Mouse (Mus musculus) limb, embryonic 12.5 days (tissue): Measurements from ENCODE around the gene Trpc7. TPM values are rescaled to one million over a fixed set of nuclear protein-coding genes. Genes with fewer than 3 reads are reported as not detected.

Experiments used
- ATAC-seq: fragments of 200-750 bp; cut with Nextera tagmentation; 2 replicates; pipeline ENCODE4 v1.8.0; 2017; ENCODE audit warnings: low read depth, moderate TSS enrichment; ENCODE audit not compliant: insufficient number of reproducible peaks, insufficient read depth, low FRiP score, low TSS enrichment
- H3K27ac ChIP-seq: fragments of 300-500 bp; sonication (generic); 2 replicates; pipeline ENCODE4 v1.5.1; 2016; ENCODE audit warnings: mild to moderate bottlenecking, moderate library complexity
- H3K27me3 ChIP-seq: fragments of 300-500 bp; sonication (generic); 2 replicates; pipeline ENCODE4 v1.6.1; 2016; ENCODE audit warnings: mild to moderate bottlenecking, moderate library complexity
- H3K36me3 ChIP-seq: fragments of 300-500 bp; sonication (generic); 2 replicates; pipeline ENCODE4 v1.6.1; 2016; ENCODE audit warnings: mild to moderate bottlenecking, moderate library complexity
- H3K4me1 ChIP-seq: fragments of 300-500 bp; sonication (generic); replicated peaks from 2 replicates; pipeline ENCODE4 v1.6.1; 2016
- H3K4me2 ChIP-seq: fragments of 300-500 bp; sonication (generic); 2 replicates; pipeline ENCODE4 v1.6.1; 2016; ENCODE audit warnings: mild to moderate bottlenecking, moderate library complexity
- H3K4me3 ChIP-seq: fragments of 300-500 bp; sonication (generic); replicated peaks from 2 replicates; pipeline ENCODE4 v1.5.1; 2016; ENCODE audit warnings: mild to moderate bottlenecking
- H3K9ac ChIP-seq: fragments of 300-500 bp; sonication (generic); replicated peaks from 2 replicates; pipeline ENCODE4 v1.6.1; 2016; ENCODE audit warnings: mild to moderate bottlenecking, moderate library complexity
- H3K9me3 ChIP-seq: fragments of 300-500 bp; sonication (generic); 2 replicates; pipeline ENCODE4 v1.6.1; 2016; ENCODE audit warnings: mild to moderate bottlenecking, moderate library complexity
- WGBS: fragments of 180-500 bp; shearing (Covaris S2); methylation state at CpG from one replicate; pipeline ENCODE4 v1.1.7; 2016; 5-methylcytosine and 5-hydroxymethylcytosine counted together
- polyA plus RNA-seq: library from polyadenylated mRNA; unstranded; fragments of >200 nt; fragmentation: Nextera tagmentation; extraction: Ambion mirVana; gene quantifications from 2 replicates; pipeline ENCODE4 v1.2.1, GENCODE M21; 2016

Gene Trpc7
- polyA plus RNA-seq, 1 experiment from 2014 or later: not detected

DNA sequence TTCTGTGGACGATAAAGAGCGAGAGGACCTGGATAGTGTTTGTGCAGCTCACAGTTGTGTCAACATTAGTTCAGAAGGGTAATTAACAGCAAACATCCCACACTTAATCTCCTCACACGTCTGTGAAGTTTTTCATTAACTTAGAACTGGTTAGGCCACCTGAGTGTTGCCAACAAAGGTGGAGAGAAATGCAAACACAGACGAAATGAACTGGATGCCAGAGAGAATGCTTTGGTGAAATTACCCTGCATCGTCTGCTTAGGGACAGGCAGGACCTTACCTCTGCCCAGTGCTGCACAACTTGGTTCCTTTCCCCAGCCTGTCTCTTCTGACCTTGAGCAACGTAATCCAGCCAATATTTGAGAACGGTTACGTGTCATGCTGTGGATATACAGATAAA lies 148.2 kb downstream of the Trpc7 start:
- no peak overlapping the region for H3K27ac ChIP-seq
- WGBS: 66% methylated on average over 8 of the region's 8 CpGs
- no peak overlapping the region for H3K9ac ChIP-seq
- H3K4me3 ChIP-seq: no peak overlapping the region
- peaks cover 31% of the 10 kb centered on the region for H3K27me3 ChIP-seq
- H3K9me3 ChIP-seq: no peaks in the 10 kb centered on the region
- peaks cover 8% of the 10 kb centered on the region for H3K36me3 ChIP-seq
- no peak overlapping the region for H3K4me2 ChIP-seq
- no peak for ATAC-seq
- H3K4me1 ChIP-seq: peaks cover 8% of the 10 kb centered on the region; the same call in 1 of the 2 replicates

DNA sequence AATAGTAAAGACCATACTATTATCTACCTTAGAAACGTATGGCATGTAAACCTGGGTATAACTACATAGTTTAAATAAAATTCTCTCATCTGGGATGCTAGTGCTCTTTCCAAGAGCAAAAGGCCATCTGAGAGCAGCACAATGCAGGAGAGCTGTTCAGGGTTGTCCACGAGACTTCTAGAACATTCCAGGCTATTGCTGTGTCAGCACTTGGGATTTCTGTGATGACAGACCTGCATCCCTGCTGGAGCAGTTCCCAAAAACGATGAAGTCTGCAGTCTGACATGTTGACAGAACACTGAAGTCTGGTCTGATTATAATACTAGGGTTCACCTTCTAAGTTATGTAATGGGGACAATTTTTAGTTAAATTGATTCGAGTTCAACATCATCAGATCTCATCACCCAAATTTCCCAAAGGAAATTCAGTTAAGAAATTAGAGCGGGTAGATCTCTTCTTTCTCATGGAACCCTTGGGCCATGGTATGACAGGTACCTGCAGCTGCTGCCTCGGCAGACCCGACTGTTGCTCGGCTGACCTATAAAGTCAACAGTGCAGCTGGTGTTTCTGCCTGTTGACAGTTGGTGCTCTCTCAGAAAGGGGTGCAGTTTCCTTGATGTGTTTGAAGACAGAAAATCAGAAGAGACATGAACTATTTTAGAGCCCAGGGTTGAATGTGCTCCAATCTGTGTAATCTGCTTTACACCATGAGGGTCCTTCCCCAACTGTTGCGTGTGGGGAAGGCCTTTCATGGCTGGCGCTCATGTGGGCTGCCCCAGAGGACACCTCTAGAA lies 148.9 kb downstream of the Trpc7 start:
- Histone ChIP-seq H3K4me3 (no peak overlapping the region), H3K9me3 (no peaks in the 10 kb centered on the region), H3K27ac (no peak overlapping the region), H3K4me1 (peaks cover 2% of the 10 kb centered on the region; the same call in 1 of the 2 replicates), H3K27me3 (peaks cover 24% of the 10 kb centered on the region), H3K9ac (no peak overlapping the region), H3K36me3 (peaks cover 14% of the 10 kb centered on the region), H3K4me2 (no peak overlapping the region)
- no peak for ATAC-seq
- WGBS: 71% methylated on average over 10 of the region's 10 CpGs

DNA sequence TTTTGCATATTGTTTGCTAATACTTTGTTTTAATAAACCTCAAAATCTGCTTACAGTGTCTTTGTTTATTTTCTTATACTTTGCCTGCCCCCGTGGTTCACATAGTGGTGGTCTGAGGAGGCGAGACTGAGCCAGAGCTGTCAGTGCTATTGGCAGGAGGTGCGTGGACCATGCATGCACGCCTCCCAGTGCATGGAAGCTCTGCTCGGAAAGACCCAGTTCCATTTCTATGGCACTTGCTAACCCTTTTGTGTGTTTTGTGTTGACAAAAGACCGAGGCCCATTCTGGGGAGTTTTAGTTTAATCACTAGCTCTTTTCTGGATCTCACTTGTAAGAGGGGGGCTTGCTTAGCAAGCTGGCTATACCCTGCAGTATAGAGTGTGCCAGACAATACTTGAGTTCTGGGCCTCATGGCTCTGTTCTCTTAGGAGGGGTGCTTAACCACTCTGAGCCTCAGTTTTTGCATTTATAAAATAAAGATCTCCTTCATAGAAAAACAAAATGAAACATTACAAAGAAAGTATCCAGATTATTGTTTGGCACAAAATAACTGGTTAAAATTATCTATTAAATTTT lies 153.4 kb downstream of the Trpc7 start:
- Histone ChIP-seq H3K9me3 (no peaks in the 10 kb centered on the region), H3K4me2 (no peak overlapping the region), H3K36me3 (peaks cover 57% of the 10 kb centered on the region), H3K27ac (no peak overlapping the region), H3K4me3 (no peak overlapping the region), H3K27me3 (no peaks in the 10 kb centered on the region), H3K9ac (no peak overlapping the region), H3K4me1 (no peaks in the 10 kb centered on the region)
- ATAC-seq: no peak
- WGBS: 86% methylated on average over 6 of the region's 6 CpGs

DNA sequence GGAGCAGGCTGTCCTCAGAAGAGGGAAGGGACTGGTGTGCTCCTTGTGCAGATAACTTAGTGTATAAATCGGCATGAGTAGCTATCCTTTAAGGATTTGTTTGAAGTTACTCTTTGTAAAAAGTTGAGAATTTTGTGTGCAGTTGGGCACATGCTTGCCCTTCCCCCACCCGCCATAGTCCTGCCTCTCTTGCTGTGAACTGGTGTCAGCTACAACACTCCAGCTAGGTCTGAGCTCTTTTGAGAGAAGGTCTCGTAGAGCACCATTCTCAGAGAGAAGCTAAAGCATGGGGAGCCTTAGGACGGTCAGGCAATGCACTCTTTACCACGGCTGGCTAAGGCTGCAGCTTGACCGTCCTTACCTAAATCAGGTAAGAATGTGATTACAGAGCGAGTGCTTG lies 154.1 kb downstream of the Trpc7 start:
- no peaks in the 10 kb centered on the region for H3K9me3 ChIP-seq
- H3K4me3 ChIP-seq: no peak overlapping the region
- H3K4me1 ChIP-seq: no peaks in the 10 kb centered on the region
- no peaks in the 10 kb centered on the region for H3K27me3 ChIP-seq
- no peak overlapping the region for H3K27ac ChIP-seq
- 87% methylated on average over 7 of the region's 7 CpGs for WGBS
- peaks cover 64% of the 10 kb centered on the region for H3K36me3 ChIP-seq
- H3K9ac ChIP-seq: no peak overlapping the region
- no peak overlapping the region for H3K4me2 ChIP-seq
- ATAC-seq: no peak

DNA sequence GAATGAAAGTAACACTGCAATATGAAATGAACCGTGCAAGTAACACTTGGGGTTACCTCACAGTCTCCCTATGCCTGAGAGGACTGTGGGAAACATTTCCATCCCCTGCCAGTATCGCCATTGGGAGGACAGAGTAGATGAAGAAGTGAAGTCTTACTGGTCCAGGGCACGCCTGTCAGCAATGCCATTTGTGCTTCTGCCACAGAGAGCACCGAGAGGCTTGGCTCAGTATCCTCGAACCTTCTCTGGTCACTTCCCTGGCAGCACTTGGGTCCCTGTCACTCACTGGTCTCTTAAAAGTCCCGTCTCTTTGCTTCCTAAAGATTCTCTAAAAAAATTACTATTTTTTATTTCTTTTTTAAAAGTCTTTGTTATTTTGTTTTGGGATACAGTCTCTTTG lies 155.3 kb downstream of the Trpc7 start:
- H3K36me3 ChIP-seq: peaks cover 75% of the 10 kb centered on the region
- no peak overlapping the region for H3K9ac ChIP-seq
- WGBS: 82% methylated on average over 6 of the region's 6 CpGs
- H3K4me3 ChIP-seq: no peak overlapping the region
- H3K27ac ChIP-seq: no peak overlapping the region
- no peaks in the 10 kb centered on the region for H3K27me3 ChIP-seq
- H3K4me2 ChIP-seq: no peak overlapping the region
- ATAC-seq: no peak
- no peaks in the 10 kb centered on the region for H3K9me3 ChIP-seq
- no peaks in the 10 kb centered on the region for H3K4me1 ChIP-seq

DNA sequence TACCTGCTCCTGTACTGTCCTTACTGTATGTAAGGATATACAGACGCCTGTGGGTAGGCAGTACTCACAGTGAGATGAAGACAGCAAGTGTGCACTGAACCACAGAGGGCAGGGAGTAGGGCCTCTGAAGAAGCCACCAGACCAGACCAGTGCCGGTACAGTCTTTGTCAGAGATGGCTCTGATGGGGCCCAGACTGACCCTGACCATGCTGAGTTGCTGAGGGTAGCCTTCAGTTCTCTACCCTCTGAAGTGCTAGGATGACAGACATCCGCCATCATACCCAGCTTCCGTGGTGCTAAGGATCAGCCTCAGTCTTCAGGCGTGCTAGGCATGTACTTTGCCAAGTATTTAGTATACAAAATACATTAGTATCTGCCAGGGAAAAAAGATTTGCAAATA lies 156.2 kb downstream of the Trpc7 start:
- peaks cover 83% of the 10 kb centered on the region for H3K36me3 ChIP-seq
- 93% methylated on average over 5 of the region's 5 CpGs for WGBS
- no peak for ATAC-seq

DNA sequence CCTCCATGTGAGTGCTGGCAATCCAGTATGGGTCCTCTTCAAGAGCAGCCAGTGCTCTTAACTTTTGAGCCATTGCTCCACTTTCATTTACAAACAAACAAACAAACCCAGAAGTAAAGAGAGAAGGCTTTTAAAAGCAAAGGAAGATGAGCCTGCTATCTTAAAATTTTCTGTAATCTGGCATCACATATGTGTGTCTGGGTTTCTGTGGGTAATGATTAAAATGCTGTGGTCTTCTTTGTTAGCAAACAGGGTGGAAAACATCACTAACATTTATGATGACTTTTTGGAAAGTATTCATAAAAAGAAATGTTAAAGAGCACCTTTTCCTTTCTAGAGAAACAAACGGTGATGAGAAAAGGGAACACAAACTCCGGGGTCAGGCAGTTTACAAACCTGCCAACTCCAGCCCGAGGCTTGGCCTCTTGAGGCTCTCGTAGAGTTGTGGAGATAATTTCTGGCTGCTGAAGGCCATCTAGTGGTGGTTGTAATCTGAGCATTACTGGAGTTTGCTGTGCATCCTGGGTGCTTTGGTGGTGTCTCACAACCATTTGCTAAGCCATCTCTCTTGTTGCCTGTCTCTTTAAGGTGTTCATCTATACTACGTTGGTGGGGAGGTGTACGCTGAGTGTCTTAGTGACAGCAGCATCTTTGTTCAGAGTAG lies 160.4 kb downstream of the Trpc7 start:
- 66% methylated on average over 6 of the region's 6 CpGs for WGBS
- H3K27ac ChIP-seq: no peak overlapping the region
- H3K4me2 ChIP-seq: no peak overlapping the region
- peaks cover 95% of the 10 kb centered on the region for H3K36me3 ChIP-seq
- H3K9me3 ChIP-seq: no peaks in the 10 kb centered on the region
- no peaks in the 10 kb centered on the region for H3K4me1 ChIP-seq
- H3K9ac ChIP-seq: no peak overlapping the region
- no peak overlapping the region for H3K4me3 ChIP-seq
- no peak for ATAC-seq
- H3K27me3 ChIP-seq: no peaks in the 10 kb centered on the region

More for the DNA sequence above, 156.2 kb downstream of the Trpc7 start:
- Histone ChIP-seq H3K27me3 (no peaks in the 10 kb centered on the region), H3K9ac (no peak overlapping the region), H3K4me1 (no peaks in the 10 kb centered on the region), H3K9me3 (no peaks in the 10 kb centered on the region), H3K4me3 (no peak overlapping the region), H3K4me2 (no peak overlapping the region), H3K27ac (no peak overlapping the region)

DNA sequence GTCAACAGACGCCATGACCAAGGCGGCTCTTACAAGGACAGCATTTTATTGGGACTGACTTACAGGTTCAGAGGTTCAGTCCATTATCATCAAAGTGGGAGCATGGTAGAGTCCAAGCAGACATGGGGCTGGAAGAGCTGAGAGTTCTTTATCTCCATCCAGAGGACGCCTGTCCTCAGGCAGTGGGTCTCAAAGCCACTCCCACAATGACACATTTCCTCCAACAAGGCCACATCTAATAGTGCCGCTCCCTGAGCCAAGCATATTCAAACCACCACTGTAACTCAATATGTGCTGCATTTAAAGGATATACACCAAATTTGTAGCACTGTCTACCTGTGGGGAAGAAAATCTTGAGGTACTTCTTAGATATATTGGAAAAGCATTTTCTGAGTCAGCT lies 161.2 kb downstream of the Trpc7 start:
- Histone ChIP-seq H3K27me3 (no peaks in the 10 kb centered on the region), H3K4me2 (no peak overlapping the region), H3K9ac (no peak overlapping the region), H3K36me3 (peaks cover 95% of the 10 kb centered on the region), H3K4me3 (no peak overlapping the region), H3K27ac (no peak overlapping the region), H3K4me1 (no peaks in the 10 kb centered on the region), H3K9me3 (no peaks in the 10 kb centered on the region)
- 85% methylated on average over 4 of the region's 4 CpGs for WGBS
- no peak for ATAC-seq

DNA sequence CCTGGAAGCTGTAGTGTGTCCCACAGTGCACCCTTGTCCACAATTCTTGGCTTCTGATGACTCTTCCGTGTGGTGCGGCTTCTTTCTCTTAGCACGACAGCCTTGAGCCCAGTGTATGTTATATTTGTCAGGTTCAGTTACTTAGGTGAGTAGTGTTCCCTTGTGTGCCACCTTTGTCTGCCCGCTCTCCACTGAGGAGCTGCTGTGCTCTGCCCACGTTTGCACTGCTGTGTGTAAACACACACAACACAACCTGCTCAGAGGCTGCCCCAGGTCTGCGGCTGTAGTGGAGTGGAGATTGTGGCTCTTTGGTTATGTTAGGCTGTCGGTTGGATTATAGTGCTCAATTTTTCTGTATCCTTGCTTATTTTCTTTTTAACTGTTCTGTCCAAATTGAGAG lies 166.7 kb downstream of the Trpc7 start:
- Histone ChIP-seq H3K27ac (no peak overlapping the region), H3K9me3 (no peaks in the 10 kb centered on the region), H3K4me2 (no peak overlapping the region), H3K4me3 (no peak overlapping the region), H3K36me3 (peaks cover 96% of the 10 kb centered on the region), H3K4me1 (no peaks in the 10 kb centered on the region), H3K9ac (no peak overlapping the region), H3K27me3 (no peaks in the 10 kb centered on the region)
- no peak for ATAC-seq
- WGBS: 92% methylated on average over 7 of the region's 7 CpGs

DNA sequence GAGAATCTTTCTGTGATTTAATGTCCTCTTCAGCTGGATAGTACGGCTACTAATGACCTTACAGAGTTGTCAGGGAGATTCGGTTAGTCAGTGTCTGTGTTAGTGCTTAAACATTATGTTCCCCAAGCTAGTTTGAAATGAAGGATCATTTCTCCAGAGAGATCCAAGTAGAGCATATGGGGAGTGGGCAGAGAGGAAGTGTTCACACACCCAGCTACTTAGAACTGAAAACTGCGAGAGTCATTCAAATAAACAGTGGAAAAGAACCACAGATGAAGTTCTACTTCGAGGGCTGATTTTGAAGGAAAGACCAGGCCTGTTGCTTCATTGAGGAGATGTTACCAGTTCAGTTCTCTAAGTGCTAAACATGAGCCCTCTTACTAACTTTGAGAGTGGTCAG lies 169.2 kb downstream of the Trpc7 start:
- Histone ChIP-seq H3K4me3 (no peak overlapping the region), H3K4me2 (no peak overlapping the region), H3K27ac (no peak overlapping the region), H3K9ac (no peak overlapping the region), H3K36me3 (peaks cover 82% of the 10 kb centered on the region), H3K9me3 (no peaks in the 10 kb centered on the region), H3K27me3 (no peaks in the 10 kb centered on the region), H3K4me1 (no peaks in the 10 kb centered on the region)
- WGBS: 90% methylated on average over 4 of the region's 4 CpGs
- no peak for ATAC-seq
